Mouse (Mus musculus) heart, adult 2 months (tissue): Measurements from ENCODE around the gene Efcab9.

Source experiments
- CTCF ChIP-seq: fragments of 200-600 bp; IDR thresholded peaks from 2 replicates; pipeline ENCODE4 v1.8.1; 2022; ENCODE audit warnings: antibody characterized with exemption, mild to moderate bottlenecking, moderate library complexity
- EP300 ChIP-seq: fragments of 200-500 bp; IDR thresholded peaks from 2 replicates; pipeline ENCODE4 v1.6.1; 2011; ENCODE audit warnings: low read depth, low read length, control low read depth; ENCODE audit not compliant: insufficient read depth
- POLR2A ChIP-seq: fragments of 200-500 bp; IDR thresholded peaks from 2 replicates; pipeline ENCODE4 v1.6.1; 2011; ENCODE audit warnings: mild to moderate bottlenecking, low read depth, low read length, control low read depth; ENCODE audit not compliant: insufficient read depth

- TF ChIP-seq CTCF (no peak), POLR2A (no peak), EP300 (no peak)
Observed at GRCm38 (mm10) chr11:32536954-32537353, 5.1 kb upstream of the Efcab9 start.
